Mouse (Mus musculus): Measurements from ENCODE around the gene Ttc21a. TPM values are rescaled to one million over a fixed set of nuclear protein-coding genes. Genes with fewer than 3 reads are reported as not detected.
"Not testable (repeated sequence)": the region's sequence is repeated elsewhere in the genome, so short reads cannot be mapped to it uniquely, and the experiment has no call there.

The Ttc21a gene
- polyA plus RNA-seq, 1 experiment from 2014 or later, result 0.03 TPM

GRCm38 (mm10) chr9:120007833-120008232, 70.4 kb downstream of the Ttc21a start:
- Histone ChIP-seq H3K9me3 (replicated peaks; ENCODE audit: low read length) (no peaks in the 10 kb centered on the region), H3K4me1 (replicated peaks; ENCODE audit: insufficient read depth, low read length) (0 out of 2 replicates have a peak, but pooled peaks cover 4% of the 10 kb centered on the region), H3K27me3 (ENCODE audit: insufficient read depth, low read length) (no peaks in the 10 kb centered on the region), H3K4me2 (ENCODE audit: low read length) (no peak overlapping the region), H3K27ac (no peak overlapping the region), H3K4me3 (replicated peaks; ENCODE audit: low read depth, low read length) (no peak overlapping the region), H3K9ac (ENCODE audit: low read depth, low read length) (no peak overlapping the region), H3K36me3 (ENCODE audit: insufficient read depth, low read length) (no peaks in the 10 kb centered on the region)
- ATAC-seq (replicated peaks; ENCODE audit: low FRiP score, low read depth), result no peak
- DNase-seq (ENCODE audit: low spot score), result no peak
- 96% methylated on average over 1 of the region's 1 CpGs for WGBS
- TF ChIP-seq CTCF (IDR thresholded peaks at IDR 0.05; ENCODE audit: low read depth), result peak; percentile 14; the same call in 1 of the 2 replicates

- Histone ChIP-seq H3K36me3 (ENCODE audit: insufficient read depth, low read length) (no peaks in the 10 kb centered on the region), H3K9ac (ENCODE audit: low read depth, low read length) (no peak overlapping the region), H3K27me3 (ENCODE audit: insufficient read depth, low read length) (no peaks in the 10 kb centered on the region), H3K4me2 (ENCODE audit: low read length) (no peak overlapping the region), H3K4me1 (replicated peaks; ENCODE audit: insufficient read depth, low read length) (0 out of 2 replicates have a peak, but pooled peaks cover 4% of the 10 kb centered on the region), H3K9me3 (replicated peaks; ENCODE audit: low read length) (no peaks in the 10 kb centered on the region), H3K4me3 (replicated peaks; ENCODE audit: low read depth, low read length) (no peak overlapping the region), H3K27ac (no peak overlapping the region)
- ATAC-seq (replicated peaks; ENCODE audit: low FRiP score, low read depth), result no peak
- TF ChIP-seq CTCF (IDR thresholded peaks at IDR 0.05; ENCODE audit: low read depth), result no peak
- 62% methylated on average over 7 of the region's 7 CpGs for WGBS
- no peak for DNase-seq (ENCODE audit: low spot score)
Observed at GRCm38 (mm10) chr9:120009226-120009841, 71.9 kb downstream of the Ttc21a start.

- Histone ChIP-seq H3K36me3 (ENCODE audit: insufficient read depth, low read length) (no peaks in the 10 kb centered on the region), H3K9ac (ENCODE audit: low read depth, low read length) (no peak overlapping the region), H3K27ac (no peak overlapping the region), H3K4me2 (ENCODE audit: low read length) (no peak overlapping the region), H3K9me3 (replicated peaks; ENCODE audit: low read length) (no peaks in the 10 kb centered on the region), H3K4me3 (replicated peaks; ENCODE audit: low read depth, low read length) (no peak overlapping the region), H3K27me3 (ENCODE audit: insufficient read depth, low read length) (no peaks in the 10 kb centered on the region), H3K4me1 (replicated peaks; ENCODE audit: insufficient read depth, low read length) (0 out of 2 replicates have a peak, but pooled peaks cover 4% of the 10 kb centered on the region)
- no peak for ATAC-seq (replicated peaks; ENCODE audit: low FRiP score, low read depth)
- WGBS, result 91% methylated on average over 3 of the region's 3 CpGs
- TF ChIP-seq CTCF (IDR thresholded peaks at IDR 0.05; ENCODE audit: low read depth), result no peak
- DNase-seq (ENCODE audit: low spot score), result no peak
Observed at GRCm38 (mm10) chr9:120009871-120010270, 72.5 kb downstream of the Ttc21a start.

GRCm38 (mm10) chr9:120010781-120011511, 73.5 kb downstream of the Ttc21a start:
- Histone ChIP-seq H3K4me3 (replicated peaks; ENCODE audit: low read depth, low read length) (peak overlapping the region; percentile 28), H3K4me1 (replicated peaks; ENCODE audit: insufficient read depth, low read length) (0 out of 2 replicates have a peak, but pooled peaks cover 4% of the 10 kb centered on the region), H3K27me3 (ENCODE audit: insufficient read depth, low read length) (no peaks in the 10 kb centered on the region), H3K4me2 (ENCODE audit: low read length) (peak overlapping the region; percentile 60), H3K9me3 (replicated peaks; ENCODE audit: low read length) (no peaks in the 10 kb centered on the region), H3K9ac (ENCODE audit: low read depth, low read length) (no peak overlapping the region; the same call in 1 of the 2 replicates), H3K27ac (peak overlapping the region; percentile 52), H3K36me3 (ENCODE audit: insufficient read depth, low read length) (no peaks in the 10 kb centered on the region)
- 3% methylated on average over 49 of the region's 60 CpGs for WGBS
- ATAC-seq (replicated peaks; ENCODE audit: low FRiP score, low read depth) (peak; percentile 89), DNase-seq (ENCODE audit: low spot score) (peak; percentile 94)
- TF ChIP-seq CTCF (IDR thresholded peaks at IDR 0.05; ENCODE audit: low read depth), result no peak

- TF ChIP-seq CTCF (IDR thresholded peaks at IDR 0.05; ENCODE audit: low read depth), result peak; percentile 79
- Histone ChIP-seq H3K27ac (peak overlapping the region; percentile 43; the same call in 1 of the 2 replicates), H3K36me3 (ENCODE audit: insufficient read depth, low read length) (no peaks in the 10 kb centered on the region), H3K4me1 (replicated peaks; ENCODE audit: insufficient read depth, low read length) (0 out of 2 replicates have a peak, but pooled peaks cover 4% of the 10 kb centered on the region), H3K4me3 (replicated peaks; ENCODE audit: low read depth, low read length) (peak overlapping the region; percentile 28), H3K9ac (ENCODE audit: low read depth, low read length) (no peak overlapping the region; the same call in 1 of the 2 replicates), H3K27me3 (ENCODE audit: insufficient read depth, low read length) (no peaks in the 10 kb centered on the region), H3K9me3 (replicated peaks; ENCODE audit: low read length) (no peaks in the 10 kb centered on the region), H3K4me2 (ENCODE audit: low read length) (peak overlapping the region; percentile 60)
- ATAC-seq (replicated peaks; ENCODE audit: low FRiP score, low read depth) (peak; percentile 35), DNase-seq (ENCODE audit: low spot score) (peak; percentile 89)
- WGBS, result 0% methylated on average over 10 of the region's 10 CpGs
Observed at GRCm38 (mm10) chr9:120011533-120011932, 74.1 kb downstream of the Ttc21a start.

- ATAC-seq (replicated peaks; ENCODE audit: low FRiP score, low read depth), result not testable (repeated sequence)
- WGBS, result 85% methylated on average over 6 of the region's 6 CpGs
Observed at GRCm38 (mm10) chr9:120012161-120012560, 74.8 kb downstream of the Ttc21a start.

More at GRCm38 (mm10) chr9:120012161-120012560, 74.8 kb downstream of the Ttc21a start:
- H3K9ac ChIP-seq (ENCODE audit: low read depth, low read length); H3K4me2 ChIP-seq (ENCODE audit: low read length); H3K4me3 ChIP-seq (replicated peaks; ENCODE audit: low read depth, low read length); H3K36me3 ChIP-seq (ENCODE audit: insufficient read depth, low read length); H3K27me3 ChIP-seq (ENCODE audit: insufficient read depth, low read length); H3K27ac ChIP-seq; H3K4me1 ChIP-seq (replicated peaks; ENCODE audit: insufficient read depth, low read length); DNase-seq (ENCODE audit: low spot score); H3K9me3 ChIP-seq (replicated peaks; ENCODE audit: low read length): not testable (repeated sequence)
